Mouse (Mus musculus): ENCODE measurements around the gene Dleu7. TPM values are rescaled to one million over a fixed set of nuclear protein-coding genes. Genes with fewer than 3 reads are reported as not detected.

Gene Dleu7
- polyA plus RNA-seq (2014; fragmentation: Nextera tagmentation; extraction: Ambion mirVana), result 15.8 and 22.0 TPM in 2 replicates

DNA sequence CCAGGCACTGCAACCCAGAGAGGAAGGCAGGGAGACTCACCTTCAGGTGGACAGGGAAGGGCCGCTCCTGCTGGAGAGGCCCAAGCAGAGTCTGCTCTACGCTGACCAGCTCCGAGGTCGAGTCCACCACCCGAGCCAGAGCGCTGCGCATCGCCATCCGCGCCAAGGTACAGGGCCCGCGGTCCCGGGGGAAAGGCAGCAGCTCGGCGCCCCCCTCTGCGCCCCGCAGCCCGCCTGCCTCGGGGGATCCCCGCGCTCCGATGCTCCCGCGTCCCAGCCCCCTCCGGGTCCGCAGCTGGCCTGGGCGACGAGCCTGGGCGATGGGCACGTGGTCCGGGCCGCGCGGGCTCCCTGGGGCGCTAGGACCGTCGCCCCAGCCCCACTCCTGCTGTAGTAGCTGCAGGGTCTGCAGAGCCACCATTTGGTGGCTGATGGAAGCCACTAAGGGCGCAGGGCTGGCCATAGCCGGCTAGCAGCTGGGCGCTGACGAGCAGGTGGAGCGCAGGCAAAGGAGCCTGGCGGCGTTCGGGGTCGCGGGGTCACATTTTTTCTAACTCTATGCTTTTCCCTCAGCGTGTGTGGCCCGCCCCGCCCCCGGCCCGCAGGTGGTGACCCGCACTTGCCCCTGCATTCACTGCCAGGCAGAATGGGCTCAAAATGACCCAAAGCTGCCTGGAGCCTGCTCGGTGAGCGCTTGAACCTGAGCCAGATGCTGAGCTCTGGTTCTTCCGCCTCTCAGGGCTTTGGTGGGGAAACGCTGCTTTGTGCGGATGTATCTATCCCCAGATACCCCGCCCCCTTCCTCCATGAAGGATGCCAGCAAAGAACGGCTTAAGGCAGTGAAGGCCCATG, at the start of gene Dleu7, which contains the start of gene Rnaseh2b:
Gene Dleu7, minus strand, starts transcription at position 560 of the 852 bp plus-strand sequence.
Gene Rnaseh2b, plus strand, starts transcription at position 102 of the 852 bp plus-strand sequence.
- Histone ChIP-seq H3K27me3 (ENCODE audit: control insufficient read depth, insufficient read depth, low read length) (no peaks in the 10 kb centered on the region; the same call in 1 of the 2 replicates), H3K4me1 (replicated peaks; ENCODE audit: control insufficient read depth, insufficient read depth, low read length) (peaks cover 6% of the 10 kb centered on the region; the same call in 1 of the 2 replicates), H3K9ac (peak within 1 kb of the TSS; percentile 80), H3K36me3 (replicated peaks; ENCODE audit: control insufficient read depth, insufficient read depth) (no peaks in the 10 kb centered on the region), H3K27ac (peak within 1 kb of the TSS; percentile 41; the same call in 1 of the 2 replicates), H3K4me2 (replicated peaks) (peak within 1 kb of the TSS; percentile 100), H3K9me3 (ENCODE audit: control insufficient read depth, low read length) (no peaks in the 10 kb centered on the region), H3K4me3 (replicated peaks; ENCODE audit: low read length) (peak within 1 kb of the TSS; percentile 67)
- under 1% methylated on average over 56 of the region's 60 CpGs for WGBS
- ATAC-seq (ENCODE audit: low FRiP score) (peak; percentile 90), DNase-seq (ENCODE audit: low spot score) (peak; percentile 53)

DNA sequence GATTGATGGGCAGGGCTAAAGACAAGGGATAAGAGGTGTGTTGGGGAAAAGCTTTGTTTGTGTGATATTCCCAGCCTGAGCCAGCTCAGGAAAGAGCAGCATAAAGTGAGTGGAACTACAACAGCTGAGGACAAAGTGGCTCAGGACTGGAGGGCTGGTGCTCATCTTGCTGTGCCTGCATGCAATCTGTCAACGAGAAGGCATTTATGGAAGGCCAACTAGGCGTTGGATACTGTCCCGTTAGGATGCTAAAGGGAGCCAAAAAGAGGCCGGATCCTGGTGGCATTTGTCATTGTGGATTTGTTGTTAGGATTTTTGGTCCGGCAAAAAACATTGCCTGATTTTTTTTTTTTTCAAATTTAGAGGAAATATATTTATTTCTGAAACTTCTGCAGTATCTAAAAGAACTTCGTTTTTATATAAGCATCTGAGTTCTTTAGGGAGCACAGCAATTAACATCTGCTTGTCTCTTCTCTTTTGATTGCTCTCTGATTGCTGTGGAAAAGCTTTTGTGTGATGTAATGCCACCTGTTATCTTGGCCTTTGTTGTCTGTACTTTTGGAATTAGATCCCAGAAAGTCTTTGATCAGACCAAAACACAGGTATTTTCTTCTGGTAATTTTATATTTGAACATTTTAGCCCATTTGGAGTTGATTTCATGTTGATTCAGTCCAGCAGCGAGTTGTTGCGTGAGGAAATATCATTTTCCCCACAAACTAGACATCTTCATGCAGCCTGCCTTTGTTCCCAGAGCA, 49.2 kb upstream of the Dleu7 start:
- Histone ChIP-seq H3K4me2 (replicated peaks) (no peak overlapping the region), H3K27ac (no peak overlapping the region), H3K9ac (no peak overlapping the region), H3K9me3 (ENCODE audit: control insufficient read depth, low read length) (no peaks in the 10 kb centered on the region), H3K27me3 (ENCODE audit: control insufficient read depth, insufficient read depth, low read length) (no peaks in the 10 kb centered on the region), H3K4me1 (replicated peaks; ENCODE audit: control insufficient read depth, insufficient read depth, low read length) (peaks cover under 1% of the 10 kb centered on the region; the same call in 1 of the 2 replicates), H3K36me3 (replicated peaks; ENCODE audit: control insufficient read depth, insufficient read depth) (no peaks in the 10 kb centered on the region), H3K4me3 (replicated peaks; ENCODE audit: low read length) (no peak overlapping the region)
- ATAC-seq (ENCODE audit: low FRiP score) (no peak), DNase-seq (ENCODE audit: low spot score) (no peak)
- 69% methylated on average over 8 of the region's 8 CpGs for WGBS

- Histone ChIP-seq H3K9me3 (ENCODE audit: control insufficient read depth, low read length) (no peaks in the 10 kb centered on the region), H3K9ac (no peak overlapping the region), H3K36me3 (replicated peaks; ENCODE audit: control insufficient read depth, insufficient read depth) (no peaks in the 10 kb centered on the region), H3K27me3 (ENCODE audit: control insufficient read depth, insufficient read depth, low read length) (no peaks in the 10 kb centered on the region), H3K27ac (no peak overlapping the region), H3K4me3 (replicated peaks; ENCODE audit: low read length) (no peak overlapping the region), H3K4me1 (replicated peaks; ENCODE audit: control insufficient read depth, insufficient read depth, low read length) (no peaks in the 10 kb centered on the region; the same call in 1 of the 2 replicates), H3K4me2 (replicated peaks) (no peak overlapping the region)
- ATAC-seq (ENCODE audit: low FRiP score), result no peak
- 95% methylated on average over 1 of the region's 1 CpGs for WGBS
- no peak for DNase-seq (ENCODE audit: low spot score)
These were observed 46.3 kb upstream of the Dleu7 start for GRCm38 (mm10) chr14:62339196-62339595.

DNA sequence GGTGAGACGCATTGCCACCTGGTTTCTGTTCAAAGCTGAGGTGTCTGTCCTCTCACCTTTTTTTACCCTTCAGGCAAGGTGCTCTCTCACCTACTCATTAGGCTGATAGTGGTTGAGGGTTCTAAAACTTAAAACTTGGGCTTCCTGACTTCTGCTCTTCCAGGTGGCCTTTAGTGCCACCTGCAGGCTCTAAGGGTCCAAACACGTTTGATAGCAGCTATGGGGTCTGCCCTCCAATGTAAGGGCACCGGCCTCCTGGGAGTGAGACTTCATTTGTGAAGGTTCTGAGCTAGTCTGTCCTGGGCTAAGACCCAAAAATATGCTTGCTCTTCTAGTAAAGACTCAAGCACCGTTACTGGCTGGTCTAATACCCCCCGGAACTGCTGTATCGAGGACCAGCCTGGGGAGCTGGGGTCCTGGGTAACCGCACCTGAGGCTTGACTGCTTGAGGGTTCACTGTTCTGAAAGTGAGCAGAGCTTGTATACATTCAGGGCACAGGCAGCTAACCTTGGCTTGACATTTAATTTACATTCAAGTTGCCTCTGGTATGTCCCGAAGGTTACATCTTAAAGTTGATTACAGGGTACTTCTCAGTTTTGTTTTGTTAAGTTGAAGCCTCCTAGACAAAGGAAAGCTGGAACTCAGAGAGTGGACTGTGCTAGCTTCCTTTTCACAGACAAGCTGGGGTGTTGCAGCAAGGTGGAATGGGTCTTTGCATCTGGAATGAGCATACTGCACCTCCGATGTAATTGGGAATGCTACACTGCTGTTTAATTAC, 41.3 kb upstream of the Dleu7 start:
- Histone ChIP-seq H3K4me1 (replicated peaks; ENCODE audit: control insufficient read depth, insufficient read depth, low read length) (peaks cover 11% of the 10 kb centered on the region; the same call in 1 of the 2 replicates), H3K9me3 (ENCODE audit: control insufficient read depth, low read length) (no peaks in the 10 kb centered on the region), H3K9ac (no peak overlapping the region), H3K36me3 (replicated peaks; ENCODE audit: control insufficient read depth, insufficient read depth) (no peaks in the 10 kb centered on the region), H3K27ac (no peak overlapping the region), H3K4me2 (replicated peaks) (no peak overlapping the region), H3K27me3 (ENCODE audit: control insufficient read depth, insufficient read depth, low read length) (no peaks in the 10 kb centered on the region), H3K4me3 (replicated peaks; ENCODE audit: low read length) (no peak overlapping the region)
- ATAC-seq (ENCODE audit: low FRiP score) (no peak), DNase-seq (ENCODE audit: low spot score) (no peak)
- WGBS, result 77% methylated on average over 9 of the region's 9 CpGs

DNA sequence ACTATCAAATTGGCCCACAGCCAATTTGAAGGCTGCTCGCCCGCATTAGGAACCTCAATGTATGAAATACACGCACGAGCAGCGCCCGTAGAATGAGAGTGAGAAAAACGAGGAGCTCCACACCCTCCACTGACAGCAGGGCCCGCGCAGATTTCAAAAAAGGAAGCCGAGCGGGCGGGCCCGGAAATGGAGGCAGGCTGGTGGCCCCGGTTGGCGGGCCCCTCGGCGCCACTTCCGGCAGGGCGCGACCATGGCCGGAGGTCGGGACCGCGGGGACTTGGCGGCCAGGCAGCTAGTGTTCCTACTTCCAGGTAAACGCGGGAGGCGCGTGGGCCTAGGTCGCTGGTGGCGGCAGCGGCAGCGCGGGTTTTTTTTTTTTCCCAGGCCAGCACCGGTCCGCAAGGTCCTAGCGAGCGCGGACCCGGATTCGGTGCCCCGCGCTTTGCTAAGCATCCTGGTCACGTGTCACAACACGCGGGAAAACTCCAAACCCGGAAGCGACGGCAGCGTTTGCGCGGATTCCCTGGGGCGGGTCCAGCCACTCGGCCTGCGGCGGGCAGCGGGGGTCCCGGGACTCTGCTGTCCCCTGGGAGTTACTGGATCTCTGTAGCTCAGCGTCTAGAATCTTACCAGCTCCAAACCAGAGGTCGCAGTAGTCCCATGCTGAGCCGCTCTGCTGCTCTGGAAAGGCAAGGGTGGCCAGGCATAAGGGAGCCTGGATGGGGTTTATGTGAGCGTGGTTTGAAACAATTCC, 39.2 kb upstream of the Dleu7 start:
- under 1% methylated on average over 61 of the region's 62 CpGs for whole genome bisulfite sequencing

DNA sequence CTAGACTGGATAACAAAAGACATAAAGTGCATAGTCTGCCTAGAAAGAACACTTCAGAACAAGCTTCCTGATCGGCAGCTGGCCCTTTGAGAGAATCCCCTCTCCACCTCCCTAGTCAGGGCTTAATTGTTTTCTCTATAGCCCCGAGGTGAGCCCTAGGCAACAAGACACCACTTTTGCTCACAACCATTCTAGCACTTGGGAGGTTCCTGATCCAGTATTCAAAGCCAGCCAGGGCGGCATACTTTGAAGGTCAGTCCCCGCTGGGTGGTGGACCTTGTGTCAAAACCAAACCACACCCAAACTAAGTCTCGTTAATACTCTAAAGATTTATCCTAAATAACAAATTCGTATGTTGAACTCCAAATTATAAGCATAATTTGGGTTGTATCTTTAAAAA, 38.6 kb upstream of the Dleu7 start:
- Histone ChIP-seq H3K27me3 (ENCODE audit: control insufficient read depth, insufficient read depth, low read length) (no peaks in the 10 kb centered on the region), H3K4me1 (replicated peaks; ENCODE audit: control insufficient read depth, insufficient read depth, low read length) (peaks cover 11% of the 10 kb centered on the region; the same call in 1 of the 2 replicates), H3K4me2 (replicated peaks) (peak overlapping the region; percentile 67), H3K9ac (no peak overlapping the region), H3K4me3 (replicated peaks; ENCODE audit: low read length) (peak overlapping the region; percentile 48), H3K36me3 (replicated peaks; ENCODE audit: control insufficient read depth, insufficient read depth) (no peaks in the 10 kb centered on the region), H3K27ac (no peak overlapping the region), H3K9me3 (ENCODE audit: control insufficient read depth, low read length) (no peaks in the 10 kb centered on the region)
- DNase-seq (ENCODE audit: low spot score), result no peak
- WGBS, result 18% methylated on average over 6 of the region's 6 CpGs
- no peak for ATAC-seq (ENCODE audit: low FRiP score)

More for the DNA sequence above, 39.2 kb upstream of the Dleu7 start:
- DNase-seq (ENCODE audit: low spot score) (peak; percentile 83), ATAC-seq (ENCODE audit: low FRiP score) (peak; percentile 87)
- Histone ChIP-seq H3K9ac (peak overlapping the region; percentile 69), H3K4me2 (replicated peaks) (peak overlapping the region; percentile 67), H3K4me3 (replicated peaks; ENCODE audit: low read length) (peak overlapping the region; percentile 48), H3K9me3 (ENCODE audit: control insufficient read depth, low read length) (no peaks in the 10 kb centered on the region), H3K27me3 (ENCODE audit: control insufficient read depth, insufficient read depth, low read length) (no peaks in the 10 kb centered on the region), H3K27ac (peak overlapping the region; percentile 69), H3K4me1 (replicated peaks; ENCODE audit: control insufficient read depth, insufficient read depth, low read length) (peaks cover 11% of the 10 kb centered on the region; the same call in 1 of the 2 replicates), H3K36me3 (replicated peaks; ENCODE audit: control insufficient read depth, insufficient read depth) (no peaks in the 10 kb centered on the region)

- 90% methylated on average over 3 of the region's 3 CpGs for WGBS
These were observed 36.8 kb upstream of the Dleu7 start for GRCm38 (mm10) chr14:62329631-62330030.

DNA sequence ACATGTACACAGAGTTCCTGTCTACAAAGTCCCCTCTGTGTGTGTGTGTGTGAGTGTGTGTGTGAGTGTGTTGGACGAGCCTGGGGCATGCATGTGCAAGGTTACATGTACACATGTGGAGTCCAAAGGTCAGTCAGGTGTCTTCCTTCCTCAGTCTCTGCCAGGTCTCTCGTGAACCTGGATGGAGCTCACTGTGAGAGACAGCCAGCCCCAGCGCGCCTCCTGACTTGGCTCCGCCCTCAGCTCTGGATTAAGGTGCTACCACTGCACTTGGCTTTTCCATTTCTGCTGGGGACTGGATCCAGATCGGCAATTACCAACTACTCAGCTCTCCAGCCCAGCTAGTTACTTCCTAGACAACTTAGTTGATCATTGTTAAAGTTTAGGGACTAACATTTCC, 35.8 kb upstream of the Dleu7 start:
- H3K36me3 ChIP-seq (replicated peaks; ENCODE audit: control insufficient read depth, insufficient read depth), result no peaks in the 10 kb centered on the region
- no peaks in the 10 kb centered on the region for H3K27me3 ChIP-seq (ENCODE audit: control insufficient read depth, insufficient read depth, low read length)
- H3K27ac ChIP-seq, result no peak overlapping the region
- H3K9me3 ChIP-seq (ENCODE audit: control insufficient read depth, low read length), result no peaks in the 10 kb centered on the region
- no peak overlapping the region for H3K4me3 ChIP-seq (replicated peaks; ENCODE audit: low read length)
- 52% methylated on average over 6 of the region's 6 CpGs for WGBS
- no peak overlapping the region for H3K4me2 ChIP-seq (replicated peaks)
- ATAC-seq (ENCODE audit: low FRiP score), result no peak
- no peak overlapping the region for H3K9ac ChIP-seq
- DNase-seq (ENCODE audit: low spot score), result no peak
- H3K4me1 ChIP-seq (replicated peaks; ENCODE audit: control insufficient read depth, insufficient read depth, low read length), result peaks cover 11% of the 10 kb centered on the region; the same call in 1 of the 2 replicates

More at GRCm38 (mm10) chr14:62329631-62330030, 36.8 kb upstream of the Dleu7 start:
- H3K27ac ChIP-seq, result no peak overlapping the region
- peaks cover 11% of the 10 kb centered on the region; the same call in 1 of the 2 replicates for H3K4me1 ChIP-seq (replicated peaks; ENCODE audit: control insufficient read depth, insufficient read depth, low read length)
- no peak overlapping the region for H3K9ac ChIP-seq
- H3K36me3 ChIP-seq (replicated peaks; ENCODE audit: control insufficient read depth, insufficient read depth), result no peaks in the 10 kb centered on the region
- H3K9me3 ChIP-seq (ENCODE audit: control insufficient read depth, low read length), result no peaks in the 10 kb centered on the region
- H3K4me2 ChIP-seq (replicated peaks), result no peak overlapping the region
- no peaks in the 10 kb centered on the region for H3K27me3 ChIP-seq (ENCODE audit: control insufficient read depth, insufficient read depth, low read length)
- ATAC-seq (ENCODE audit: low FRiP score), result no peak
- DNase-seq (ENCODE audit: low spot score), result no peak
- no peak overlapping the region for H3K4me3 ChIP-seq (replicated peaks; ENCODE audit: low read length)
